In genomic region chr16:50010074-50010473, GRCm38 (mm10) we compare ENCODE assay signal across 13 mouse cellular contexts.
A peak's percentile ranks its signal among the peaks of the same experiment; 100 is the strongest.
DNase-seq lines count a peak whose midpoint lies in the region; ATAC-seq and TF ChIP-seq lines count a peak whose summit lies in the region.
"Had no signal": no experiment of that assay in that cellular context is flagged by ENCODE, and none has a peak within 500 bp of the region (broad histone marks: within the 10 kb centered on the region; RNA-seq: fewer than 3 reads in every experiment).

No protein-coding gene starts in this region.

- TF ChIP-seq POLR2A in embryonic fibroblast, embryonic 13.5 days (IDR thresholded peaks at IDR 0.05; ENCODE audit: low read depth, low read length), result no peak

- TF ChIP-seq CTCF in left cerebral cortex, adult 2 months (IDR thresholded peaks at IDR 0.05), result no peak
- no peak for TF ChIP-seq CTCF in embryonic fibroblast, embryonic 13.5 days (IDR thresholded peaks at IDR 0.05; ENCODE audit: borderline replicate concordance, insufficient read depth, low read length)

- DNase-seq in cerebellum, adult 18-20 months, result peak; percentile 20 to 30
- DNase-seq in cerebellum, adult 11-12 months, result no peak
- no peak for DNase-seq in frontal cortex, postnatal 10 days (ENCODE audit: low spot score in 2 of 2)
- no peak for DNase-seq in left cerebral cortex, adult 2 months (ENCODE audit: extremely low spot score in 1 of 2, low spot score in 2 of 2)
- no peak for DNase-seq in left cerebral cortex, postnatal 10 days (ENCODE audit: extremely low spot score in 1 of 2, low spot score in 2 of 2)
- DNase-seq in urinary bladder, postnatal 10 days (ENCODE audit: low spot score), result no peak
- DNase-seq: thymus, postnatal 14 days had no signal

- intact Hi-C loops in left cerebral cortex, adult 2 months (cut with DNase I), result loop anchor here (2.0 to 5.0 kb wide), 2 partner anchors 31 to 48 kb away; no protein-coding TSS in a partner anchor
- intact Hi-C loops in left cerebral cortex, postnatal 10 days (cut with DNase I), result no loop called here

- H3K4me3 ChIP-seq in left cerebral cortex, adult 2 months, result no peak overlapping the region
- H3K4me3 ChIP-seq in embryonic fibroblast, embryonic 13.5 days (ENCODE audit: insufficient read depth, low read length), result no peak overlapping the region
- H3K4me3 ChIP-seq: embryonic facial prominence, embryonic 10.5 days; heart, embryonic 15.5 days; liver, embryonic 12.5 days had no signal

- ATAC-seq in frontal cortex, adult (ENCODE audit: low TSS enrichment), result peak; percentile 68
- ATAC-seq: intestine, postnatal 0 days; liver, embryonic 12.5 days had no signal

- H3K4me1 ChIP-seq in embryonic fibroblast, embryonic 13.5 days (ENCODE audit: control insufficient read depth, insufficient read depth, low read length), result peaks cover 6% of the 10 kb centered on the region; the same call in 1 of the 2 replicates
- H3K4me1 ChIP-seq: embryonic facial prominence, embryonic 10.5 days had no signal

- H3K27ac ChIP-seq in left cerebral cortex, adult 2 months, result peak overlapping the region; percentile 4
- peak overlapping the region; percentile 30 for H3K27ac ChIP-seq in embryonic fibroblast, embryonic 13.5 days (ENCODE audit: insufficient read depth, low read length)
- H3K27ac ChIP-seq: embryonic facial prominence, embryonic 10.5 days; heart, embryonic 15.5 days; liver, embryonic 12.5 days had no signal

Comparison
In these comparisons a context has a peak if more than half of its experiments do, and no peak if none do; other contexts are left out.
1. DNase-seq: peak in cerebellum, adult 18-20 months (2 of 2); none in cerebellum, adult 11-12 months (single experiment), frontal cortex, postnatal 10 days (0 of 2), left cerebral cortex, adult 2 months (0 of 2), left cerebral cortex, postnatal 10 days (0 of 2) and urinary bladder, postnatal 10 days (single experiment).